Mouse (Mus musculus) kidney, postnatal 14 days (tissue): ENCODE data around the gene Cmtm8.
A peak's percentile ranks its signal among the peaks of the same experiment; 100 is the strongest.

Source experiments
- DNase-seq: peaks from one replicate; pipeline ENCODE4 v3.0.0; 2022; ENCODE audit warnings: mixed read lengths

Cmtm8 gene

GRCm38 (mm10) chr9:114844017-114844662, at the start of gene Cmtm8:
TSS of gene Cmtm8 (minus strand) at chr9:114844156.
- DNase-seq = peak; percentile 91

DNA sequence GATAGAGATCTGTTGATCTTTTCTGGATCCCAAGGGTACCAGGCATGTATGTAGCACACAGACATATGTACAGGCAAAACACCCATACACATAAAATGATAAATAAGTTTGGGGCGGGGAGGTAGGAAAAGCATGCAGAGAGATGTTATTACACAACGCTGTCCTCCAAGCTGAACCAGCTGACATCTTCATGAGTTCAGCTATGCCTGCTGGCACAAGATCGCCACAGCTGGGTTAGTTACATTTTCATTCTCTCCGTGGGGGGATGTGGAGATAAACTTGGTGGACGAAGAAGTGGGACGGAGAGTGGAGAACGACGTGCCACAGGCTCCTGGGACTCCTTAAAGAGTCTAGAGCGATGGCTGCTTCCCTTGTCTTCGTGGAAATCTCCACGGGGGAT, 49.0 kb upstream of the Cmtm8 start:
- no peak for DNase-seq

GRCm38 (mm10) chr9:114890377-114890776, 46.4 kb upstream of the Cmtm8 start:
- no peak for DNase-seq

DNA sequence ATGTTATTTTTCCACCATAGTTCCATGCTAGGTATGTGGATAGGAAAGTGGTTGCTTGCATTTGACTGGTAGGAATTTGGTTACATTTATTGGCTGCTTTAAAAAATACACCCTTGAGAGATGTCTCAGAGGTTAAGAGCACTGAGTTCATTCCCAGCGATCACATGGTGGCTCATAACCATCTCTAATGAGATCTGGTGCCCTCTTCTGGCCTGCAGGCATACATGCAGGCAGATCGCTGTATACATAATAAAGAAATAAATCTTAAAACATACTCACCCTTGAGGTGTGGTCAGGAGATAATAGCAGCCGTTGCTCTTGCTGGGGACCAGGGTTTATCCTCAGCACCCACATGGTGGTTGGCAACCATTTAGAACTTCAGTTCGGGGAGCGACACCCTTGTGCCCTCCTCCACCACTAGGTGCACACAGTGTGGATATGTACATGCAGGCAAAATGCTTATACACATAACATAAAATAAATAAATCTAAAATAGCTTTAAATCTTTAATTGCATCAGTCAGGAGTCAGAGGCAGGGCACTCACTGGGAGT, 45.0 kb upstream of the Cmtm8 start:
- no peak for DNase-seq

GRCm38 (mm10) chr9:114887699-114888098, 43.7 kb upstream of the Cmtm8 start:
- peak; percentile 39 for DNase-seq

DNA sequence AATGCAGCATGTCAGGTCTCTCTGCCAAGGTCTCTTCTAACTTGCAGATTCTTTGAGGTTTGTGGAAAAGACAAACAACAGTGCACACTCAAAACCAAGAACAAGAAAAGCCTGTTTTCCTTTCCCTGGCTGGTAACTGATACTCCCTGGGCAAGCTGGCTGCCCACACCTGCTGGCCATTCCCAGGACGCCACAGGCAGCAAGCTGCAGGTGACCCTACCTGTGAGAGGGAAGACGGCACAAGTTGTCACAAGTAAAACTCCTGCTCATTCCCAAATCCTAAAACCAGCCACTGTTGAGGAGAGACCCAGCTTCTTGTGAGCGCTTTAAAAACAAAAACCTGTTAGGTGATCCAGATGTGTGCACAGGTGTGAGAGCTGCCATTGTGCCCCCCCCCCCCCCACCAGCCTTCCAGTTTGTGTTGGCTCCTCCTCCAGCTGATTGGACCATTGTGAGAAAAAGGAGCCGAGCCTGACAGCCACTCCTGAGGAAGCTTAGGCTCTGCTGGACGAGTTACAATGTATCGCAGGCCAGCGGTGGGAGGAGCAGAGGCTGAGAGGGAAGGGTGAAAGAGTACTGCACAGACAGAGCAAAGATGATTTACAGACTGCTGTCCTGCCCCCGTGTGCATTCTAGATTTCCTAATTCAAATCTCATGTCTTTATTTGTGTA, 42.2 kb upstream of the Cmtm8 start:
- DNase-seq = no peak

DNA sequence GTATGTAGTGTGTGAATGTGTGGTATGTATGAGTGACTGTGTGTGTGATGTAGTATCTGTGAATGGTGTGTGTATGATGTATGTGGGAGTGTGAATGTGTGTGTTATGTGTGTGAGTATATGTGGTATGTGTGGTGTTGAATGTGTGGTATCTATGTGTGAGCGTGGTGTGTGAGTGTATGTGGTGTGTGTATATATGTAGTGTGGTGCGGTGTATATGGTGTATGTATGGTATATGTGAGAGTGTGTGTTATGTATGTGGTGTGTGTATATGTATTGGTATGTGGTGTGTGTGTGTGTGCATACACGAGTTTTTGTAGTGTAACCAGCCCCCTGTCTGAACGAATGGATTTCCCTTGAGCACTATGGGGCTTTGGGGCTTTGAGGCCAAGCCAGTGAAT, 41.6 kb upstream of the Cmtm8 start:
- no peak for DNase-seq

GRCm38 (mm10) chr9:114881977-114882376, 38.0 kb upstream of the Cmtm8 start:
- peak; percentile 10 for DNase-seq

DNA sequence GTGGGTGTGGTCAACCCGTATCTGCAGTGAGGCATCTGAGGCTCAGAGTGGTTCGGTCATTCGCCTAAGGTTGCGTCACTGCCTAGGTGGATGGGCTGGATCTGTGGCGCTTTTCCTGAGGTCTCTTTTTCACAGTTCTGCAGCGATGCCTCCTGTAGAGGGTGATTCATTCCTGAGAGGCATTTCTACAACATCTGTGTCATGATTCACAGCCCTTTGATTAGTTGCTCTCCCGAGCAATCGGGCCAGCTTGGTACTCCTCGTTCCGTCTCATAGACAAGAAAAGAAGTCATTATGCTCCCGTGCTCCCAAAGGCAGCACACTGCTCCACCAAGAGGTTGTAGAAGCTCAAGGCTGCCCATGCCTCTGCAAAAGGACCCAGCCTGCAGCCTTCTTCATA, 11.4 kb upstream of the Cmtm8 start:
- peak; percentile 34 for DNase-seq

- DNase-seq = no peak
Observed at GRCm38 (mm10) chr9:114854686-114855085, 10.7 kb upstream of the Cmtm8 start.

GRCm38 (mm10) chr9:114853336-114853735, 9.4 kb upstream of the Cmtm8 start:
- no peak for DNase-seq

DNA sequence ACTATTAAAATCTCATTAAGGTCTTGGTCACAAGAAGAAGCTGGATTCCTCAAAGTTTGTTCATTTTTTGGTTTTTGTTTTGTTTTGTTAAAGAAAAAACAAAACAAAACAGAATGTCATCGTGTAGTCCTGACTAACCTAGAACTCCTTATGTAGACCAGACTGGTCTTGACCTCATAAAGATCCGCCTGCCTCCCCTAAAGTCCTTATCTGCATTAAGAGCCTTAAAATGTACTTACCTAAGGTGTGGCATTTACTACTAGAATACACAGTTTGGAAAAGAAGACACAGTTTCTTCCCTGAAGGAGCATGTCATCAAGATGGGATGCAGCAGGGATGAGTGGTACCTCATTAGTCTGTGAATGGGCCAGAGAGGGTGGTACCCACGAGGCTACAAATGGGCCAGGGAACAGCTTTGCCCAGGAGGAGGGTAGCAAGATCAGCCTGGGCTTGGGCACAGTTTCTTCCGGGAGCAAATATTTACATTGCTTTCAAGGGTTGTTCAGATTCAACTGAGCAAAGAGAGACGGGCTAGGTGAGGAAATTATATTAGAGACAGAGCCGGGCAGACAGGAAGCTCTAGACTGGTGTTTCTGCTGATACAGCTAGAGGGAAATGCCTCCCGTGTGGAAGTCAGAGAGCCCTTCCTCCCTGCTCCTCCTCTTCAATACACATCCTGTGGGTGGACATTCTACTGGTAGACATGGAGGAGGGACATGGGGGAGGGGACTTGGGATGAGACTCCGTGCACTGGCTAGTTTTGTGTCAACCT, 7.6 kb upstream of the Cmtm8 start:
- DNase-seq = peak; percentile 36

GRCm38 (mm10) chr9:114843634-114844016, 331 bp downstream of the Cmtm8 start:
- peak; percentile 78 for DNase-seq

- DNase-seq = peak; percentile 62
Observed at GRCm38 (mm10) chr9:114842886-114843285, 1.1 kb downstream of the Cmtm8 start.

- DNase-seq = no peak
Observed at GRCm38 (mm10) chr9:114842269-114842668, 1.7 kb downstream of the Cmtm8 start.

GRCm38 (mm10) chr9:114838870-114839269, 5.1 kb downstream of the Cmtm8 start:
- DNase-seq = no peak

DNA sequence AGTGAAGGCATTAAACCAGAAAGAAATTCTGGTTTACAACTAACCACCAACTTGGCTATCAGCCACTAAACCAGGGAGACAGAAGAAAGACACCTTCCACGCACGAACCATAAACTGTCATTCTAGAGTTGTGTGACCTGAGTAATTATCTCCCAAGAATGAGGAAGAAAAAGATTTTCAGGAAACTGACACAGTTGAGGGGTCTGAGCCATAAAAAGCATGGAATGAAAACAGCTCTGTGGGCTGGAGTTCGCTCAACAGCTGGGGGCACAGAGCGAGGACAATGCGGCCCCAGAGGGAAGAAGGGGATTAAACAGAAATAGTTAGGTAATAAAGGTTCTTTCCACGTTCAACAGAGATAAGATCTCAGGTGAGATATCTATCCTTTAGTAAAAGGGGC, 12.4 kb downstream of the Cmtm8 start:
- DNase-seq = no peak

GRCm38 (mm10) chr9:114830351-114830750, 13.6 kb downstream of the Cmtm8 start:
- DNase-seq = no peak

DNA sequence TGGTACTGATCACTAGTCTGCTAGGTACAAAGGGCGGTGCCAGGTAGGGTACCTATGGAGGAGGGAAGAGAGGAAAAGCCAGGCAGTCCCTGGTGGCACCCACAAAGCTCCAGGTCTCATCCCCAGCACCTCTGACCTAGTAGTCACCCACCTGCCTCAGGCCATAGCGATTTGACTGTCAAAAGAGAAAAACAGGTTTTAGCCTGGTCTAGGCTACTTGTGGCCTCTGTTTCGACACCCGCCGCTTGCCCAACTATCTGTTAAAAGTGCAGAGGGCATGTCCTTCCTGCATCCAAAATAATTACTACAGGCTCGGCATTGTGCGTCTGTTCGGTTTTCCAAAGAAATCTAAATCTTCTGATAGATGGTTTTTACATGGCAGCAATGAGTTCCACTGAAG, 14.3 kb downstream of the Cmtm8 start:
- DNase-seq = no peak

DNA sequence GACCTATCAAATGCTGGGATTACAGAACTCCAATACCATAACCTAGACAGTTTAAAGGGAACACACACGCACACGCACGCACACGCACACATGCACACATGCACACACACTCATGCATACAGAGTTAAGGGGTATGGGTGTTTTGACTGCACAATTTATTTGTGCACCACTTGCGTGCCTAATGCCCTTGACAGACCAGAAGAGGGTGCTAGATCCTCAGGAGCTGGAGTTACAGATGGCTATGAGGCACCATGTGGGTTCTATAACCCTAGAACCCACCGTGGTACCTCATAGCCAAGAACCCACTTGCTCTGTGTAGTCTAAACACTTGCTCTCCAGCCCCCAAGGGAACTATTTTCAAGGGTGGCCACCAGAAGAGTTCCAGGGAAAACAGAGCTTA, 15.6 kb downstream of the Cmtm8 start:
- no peak for DNase-seq

DNA sequence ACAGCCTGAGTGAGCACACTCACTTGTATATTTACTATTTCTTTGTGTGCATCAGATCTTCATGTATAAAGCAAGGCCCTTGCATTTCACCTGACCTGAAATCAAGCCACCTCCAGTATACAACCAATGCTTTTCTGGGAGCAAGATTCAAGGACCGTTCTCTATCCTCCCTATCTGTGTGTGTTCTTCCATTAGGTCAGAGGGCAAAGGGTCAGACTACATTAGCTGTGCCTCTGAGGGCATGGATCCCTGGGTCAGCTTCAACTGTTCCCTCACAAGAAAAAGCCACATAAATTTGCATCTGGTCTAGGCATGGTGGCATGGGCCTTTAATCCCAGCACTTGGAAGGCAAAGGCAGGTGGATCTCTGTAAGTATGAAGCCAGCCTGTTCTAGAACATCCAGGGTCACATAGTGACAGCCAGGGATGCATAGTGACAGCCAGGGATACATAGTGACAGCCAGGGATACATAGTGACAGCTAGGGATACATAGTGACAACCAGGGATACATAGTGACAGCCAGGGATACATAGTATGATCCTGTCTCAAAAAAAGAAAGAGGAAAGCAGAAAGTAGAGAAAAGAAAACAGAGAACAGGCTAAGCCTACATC, 16.6 kb downstream of the Cmtm8 start:
- no peak for DNase-seq

DNA sequence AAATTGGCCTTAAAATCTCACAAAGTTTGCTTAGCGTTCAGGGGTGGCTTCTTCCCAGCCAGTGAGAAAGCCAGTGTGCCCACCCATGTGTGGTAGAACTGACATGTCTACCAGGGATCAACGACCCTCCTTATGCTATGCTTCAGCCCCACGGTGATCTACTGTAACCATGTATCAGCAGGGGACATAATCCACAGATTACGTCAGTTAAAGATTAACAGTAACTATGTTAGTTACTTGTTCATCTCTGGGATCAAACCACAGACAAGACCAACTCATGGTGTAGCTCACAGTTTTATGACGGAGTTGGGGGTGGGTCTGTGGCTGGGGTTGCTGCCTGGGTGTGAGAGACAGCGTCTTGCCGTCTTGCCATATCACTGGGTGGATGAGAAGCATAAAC, 19.8 kb downstream of the Cmtm8 start:
- no peak for DNase-seq
